Mouse (Mus musculus) spleen, adult 2 months (tissue): ENCODE measurements at regions not wholly inside any gene's neighbourhood (a gene's known extent, or its start where the extent isn't known, plus 50 kb on each side); places are given as distances from the start of the nearest gene placed in this dataset.

Experiments used
- DNase-seq, 2 experiments: peaks; one replicate each; pipeline versions ENCODE4 v3.0.0 to v3.0.0-alpha.2; 2012 to 2021; ENCODE audit warnings: low spot score in 2 of 2, low read depth in 1 of 2
- H3K27ac ChIP-seq: fragments of 200-500 bp; 2 replicates; pipeline ENCODE4 v1.5.1; 2012; ENCODE audit warnings: low read length, inconsistent platforms; ENCODE audit not compliant: insufficient read depth
- H3K27me3 ChIP-seq: fragments of 200-500 bp; 2 replicates; pipeline ENCODE4 v1.6.1; 2012; ENCODE audit warnings: mild to moderate bottlenecking, moderate library complexity, low read length, inconsistent platforms; ENCODE audit not compliant: control insufficient read depth, insufficient read depth
- H3K36me3 ChIP-seq: fragments of 200-500 bp; 2 replicates; pipeline ENCODE4 v1.6.1; 2012; ENCODE audit warnings: mild to moderate bottlenecking, low read length, inconsistent platforms; ENCODE audit not compliant: control insufficient read depth, insufficient read depth
- H3K4me1 ChIP-seq: fragments of 200-500 bp; 2 replicates; pipeline ENCODE4 v1.6.1; 2011; ENCODE audit warnings: inconsistent platforms; ENCODE audit not compliant: control insufficient read depth, insufficient read depth, insufficient read length
- H3K4me3 ChIP-seq: fragments of 200-500 bp; 2 replicates; pipeline ENCODE4 v1.5.1; 2011; ENCODE audit warnings: mild to moderate bottlenecking, inconsistent platforms; ENCODE audit not compliant: insufficient read depth, insufficient read length; ENCODE audit errors: extremely low read depth
- CTCF ChIP-seq: fragments of 200-500 bp; IDR thresholded peaks from 2 replicates; pipeline ENCODE4 v1.5.1; 2011; ENCODE audit warnings: mild to moderate bottlenecking, inconsistent platforms; ENCODE audit not compliant: insufficient read depth, insufficient read length, insufficient replicate concordance; ENCODE audit errors: extremely low read depth
- POLR2A ChIP-seq: fragments of 200-500 bp; IDR thresholded peaks from 2 replicates; pipeline ENCODE4 v1.6.1; 2011; ENCODE audit warnings: low read depth, low read length, inconsistent platforms
- WGBS: fragments of 180-500 bp; shearing (Covaris S2); methylation state at CpG from one replicate; pipeline ENCODE4 v1.1.7; 2018; 5-methylcytosine and 5-hydroxymethylcytosine counted together

DNA sequence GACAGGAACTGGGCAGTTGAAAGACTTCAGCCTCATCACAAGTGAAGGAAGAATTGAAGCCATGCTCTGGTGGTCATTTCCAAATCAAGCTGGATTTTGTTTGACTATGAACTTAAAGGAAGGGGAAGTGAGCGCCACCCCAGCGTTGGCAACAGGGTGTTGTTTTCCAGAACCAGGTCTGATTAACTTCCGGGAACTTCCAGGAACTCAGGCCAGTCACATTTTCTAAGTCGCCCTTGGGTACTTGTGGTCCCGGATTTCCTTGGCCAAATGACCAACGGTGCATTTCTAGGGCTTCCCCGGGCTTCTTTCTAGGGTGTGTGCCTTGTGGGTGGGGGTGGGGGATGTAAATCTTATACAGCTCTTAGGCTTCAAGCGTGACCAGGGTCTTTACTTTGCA, 197.4 kb downstream of the Ets1 start:
- WGBS: 87% methylated on average over 8 of the region's 8 CpGs
- Histone ChIP-seq H3K4me1 (no peaks in the 10 kb centered on the region), H3K27ac (no peak overlapping the region), H3K36me3 (no peaks in the 10 kb centered on the region), H3K4me3 (no peak overlapping the region), H3K27me3 (no peaks in the 10 kb centered on the region)
- no peak for TF ChIP-seq CTCF
- no peak for TF ChIP-seq POLR2A
- no peak for DNase-seq

- H3K27me3 ChIP-seq: no peaks in the 10 kb centered on the region
- no peaks in the 10 kb centered on the region for H3K4me1 ChIP-seq
- no peaks in the 10 kb centered on the region for H3K36me3 ChIP-seq
- no peak overlapping the region for H3K27ac ChIP-seq
- TF ChIP-seq CTCF (no peak), POLR2A (no peak)
- no peak overlapping the region for H3K4me3 ChIP-seq
- DNase-seq: no peak
- WGBS: 85% methylated on average over 13 of the region's 13 CpGs
These were observed 199.0 kb downstream of the Ets1 start for GRCm38 (mm10) chr9:32834751-32835625.

- TF ChIP-seq CTCF (no peak), POLR2A (no peak)
- no peak overlapping the region for H3K27ac ChIP-seq
- no peaks in the 10 kb centered on the region for H3K27me3 ChIP-seq
- H3K4me1 ChIP-seq: no peaks in the 10 kb centered on the region
- no peak for DNase-seq
- no peaks in the 10 kb centered on the region for H3K36me3 ChIP-seq
- 75% methylated on average over 4 of the region's 4 CpGs for WGBS
- no peak overlapping the region for H3K4me3 ChIP-seq
These were observed 199.6 kb downstream of the Ets1 start for GRCm38 (mm10) chr9:32835626-32835971.

DNA sequence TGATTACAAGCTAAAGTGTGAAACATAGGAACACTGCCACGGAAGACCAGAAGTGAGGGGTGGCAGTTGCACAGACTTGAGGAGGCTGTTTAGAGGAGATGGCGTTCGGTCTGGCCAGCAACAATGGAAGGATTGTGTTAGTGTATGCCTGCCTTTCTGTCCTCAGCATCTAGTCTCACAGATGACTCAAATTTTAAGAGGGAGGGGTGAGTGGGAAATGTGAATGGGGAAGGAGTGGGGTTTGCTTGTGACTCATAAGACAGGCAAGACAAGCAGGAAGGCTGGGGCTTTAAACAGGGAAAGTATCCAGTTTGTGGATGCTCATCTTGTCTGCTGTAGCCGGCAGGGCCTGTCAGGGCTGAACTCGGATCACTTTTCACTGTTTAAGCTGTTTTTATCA, 200.3 kb downstream of the Ets1 start:
- 81% methylated on average over 5 of the region's 5 CpGs for WGBS

GRCm38 (mm10) chr9:32847361-32847760, 211.3 kb downstream of the Ets1 start:
- no peaks in the 10 kb centered on the region for H3K27me3 ChIP-seq
- no peak for DNase-seq
- no peak overlapping the region for H3K4me3 ChIP-seq
- H3K27ac ChIP-seq: no peak overlapping the region
- TF ChIP-seq CTCF (no peak), POLR2A (no peak)
- H3K4me1 ChIP-seq: no peaks in the 10 kb centered on the region
- H3K36me3 ChIP-seq: no peaks in the 10 kb centered on the region
- 86% methylated on average over 2 of the region's 2 CpGs for WGBS

More for the DNA sequence above, 200.3 kb downstream of the Ets1 start:
- Histone ChIP-seq H3K4me1 (no peaks in the 10 kb centered on the region), H3K4me3 (no peak overlapping the region), H3K27ac (no peak overlapping the region), H3K36me3 (no peaks in the 10 kb centered on the region), H3K27me3 (no peaks in the 10 kb centered on the region)
- no peak for DNase-seq
- no peak for TF ChIP-seq POLR2A
- TF ChIP-seq CTCF: no peak

GRCm38 (mm10) chr9:32852282-32852681, 216.3 kb downstream of the Ets1 start:
- Histone ChIP-seq H3K4me1 (no peaks in the 10 kb centered on the region), H3K27me3 (no peaks in the 10 kb centered on the region), H3K4me3 (no peak overlapping the region), H3K27ac (no peak overlapping the region), H3K36me3 (no peaks in the 10 kb centered on the region)
- DNase-seq: no peak
- TF ChIP-seq CTCF (no peak), POLR2A (no peak)
- 87% methylated on average over 3 of the region's 3 CpGs for WGBS

GRCm38 (mm10) chr9:32863286-32863685, 227.3 kb downstream of the Ets1 start:
- Histone ChIP-seq H3K27me3 (no peaks in the 10 kb centered on the region), H3K4me3 (no peak overlapping the region), H3K27ac (no peak overlapping the region), H3K4me1 (no peaks in the 10 kb centered on the region), H3K36me3 (no peaks in the 10 kb centered on the region)
- no peak for DNase-seq
- WGBS: 75% methylated on average over 5 of the region's 5 CpGs
- TF ChIP-seq POLR2A: no peak
- no peak for TF ChIP-seq CTCF
